Mouse (Mus musculus): Measurements from ENCODE around the gene Gm10428.

DNA sequence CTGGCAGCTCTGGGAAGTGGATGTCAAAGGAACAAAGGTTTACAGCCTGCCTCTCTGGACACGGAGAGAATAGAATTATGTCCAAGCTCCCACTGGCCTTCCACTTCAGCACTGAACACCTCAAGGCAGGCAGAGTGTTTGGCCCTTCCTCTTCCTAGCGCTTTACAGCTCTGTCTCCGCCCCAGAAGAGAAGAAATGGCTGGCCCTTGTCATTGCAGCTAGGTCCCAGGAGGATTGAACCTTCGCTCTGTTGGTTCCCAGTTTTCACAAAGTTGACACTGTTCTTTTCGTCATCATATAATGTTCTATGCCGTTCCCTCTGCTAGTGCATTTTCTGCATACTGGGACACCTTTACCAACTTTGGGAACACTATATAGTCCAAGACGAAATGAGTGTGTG lies 44.6 kb upstream of the Gm10428 start:
- no peak for TF ChIP-seq POLR2A (IDR thresholded peaks at IDR 0.05; ENCODE audit: borderline replicate concordance, control insufficient read depth, low read depth, low read length)
- TF ChIP-seq CTCF (IDR thresholded peaks at IDR 0.05; ENCODE audit: control insufficient read depth, insufficient read depth, low read length), result no peak
